Mouse (Mus musculus): ENCODE measurements around the gene Scel.
"Not testable (repeated sequence)": the region's sequence is repeated elsewhere in the genome, so short reads cannot be mapped to it uniquely, and the experiment has no call there.

The Scel gene

GRCm38 (mm10) chr14:103512802-103513472 is at the start of gene Scel:
Gene Scel (plus strand): TSS chr14:103513342.
- DNase-seq: no peak

GRCm38 (mm10) chr14:103468691-103469463 is 44.3 kb upstream of the Scel start:
- DNase-seq: no peak

GRCm38 (mm10) chr14:103469464-103470015 is 43.6 kb upstream of the Scel start:
- DNase-seq: peak; percentile 41 to 67

GRCm38 (mm10) chr14:103471074-103471778 is 41.9 kb upstream of the Scel start:
- DNase-seq: no peak

GRCm38 (mm10) chr14:103471806-103472553 is 41.2 kb upstream of the Scel start:
- DNase-seq: peak; percentile 82 to 84

GRCm38 (mm10) chr14:103472554-103472905 is 40.6 kb upstream of the Scel start:
- no peak for DNase-seq

GRCm38 (mm10) chr14:103475312-103475711 is 37.8 kb upstream of the Scel start:
- DNase-seq: no peak

GRCm38 (mm10) chr14:103476232-103476631 is 36.9 kb upstream of the Scel start:
- DNase-seq: not testable (repeated sequence)

GRCm38 (mm10) chr14:103477281-103477680 is 35.9 kb upstream of the Scel start:
- DNase-seq: no peak

- no peak for DNase-seq
Measured at GRCm38 (mm10) chr14:103477959-103478358, 35.2 kb upstream of the Scel start.

- DNase-seq: no peak
Measured at GRCm38 (mm10) chr14:103479446-103479845, 33.7 kb upstream of the Scel start.

- no peak for DNase-seq
Measured at GRCm38 (mm10) chr14:103481514-103481913, 31.6 kb upstream of the Scel start.

- DNase-seq: no peak
Measured at GRCm38 (mm10) chr14:103485671-103486070, 27.5 kb upstream of the Scel start.

- DNase-seq: no peak
Measured at GRCm38 (mm10) chr14:103486974-103487373, 26.2 kb upstream of the Scel start.

GRCm38 (mm10) chr14:103488659-103489058 is 24.5 kb upstream of the Scel start:
- no peak for DNase-seq

- no peak for DNase-seq
Measured at GRCm38 (mm10) chr14:103498199-103498598, 14.9 kb upstream of the Scel start.

- DNase-seq: no peak
Measured at GRCm38 (mm10) chr14:103498613-103499012, 14.5 kb upstream of the Scel start.

- DNase-seq: no peak
Measured at GRCm38 (mm10) chr14:103499060-103499459, 14.1 kb upstream of the Scel start.

- DNase-seq: peak in 1 of 2 experiments; percentile 11
Measured at GRCm38 (mm10) chr14:103500309-103500708, 12.8 kb upstream of the Scel start.

GRCm38 (mm10) chr14:103500941-103501340 is 12.2 kb upstream of the Scel start:
- DNase-seq: no peak

GRCm38 (mm10) chr14:103504514-103504913 is 8.6 kb upstream of the Scel start:
- DNase-seq: no peak

GRCm38 (mm10) chr14:103509544-103509943 is 3.6 kb upstream of the Scel start:
- no peak for DNase-seq

- no peak for DNase-seq
Measured at GRCm38 (mm10) chr14:103513473-103513811, 300 bp downstream of the Scel start.

Measured in cerebellum, postnatal 36 days (tissue).